Mouse (Mus musculus) cerebellum, postnatal 14 days (tissue): ENCODE measurements around the gene Jak1.

Experiments used
- DNase-seq, 2 experiments: peaks; one replicate each; pipeline ENCODE4 v3.0.0; 2021; ENCODE audit warnings: mixed read lengths in 2 of 2

Gene Jak1

GRCm38 (mm10) chr4:101264741-101265513 is at the start of gene Jak1:
TSS of gene Jak1 (minus strand) at chr4:101265282.
- peak; percentile 96 to 98 for DNase-seq

GRCm38 (mm10) chr4:101312055-101312454 is 47.0 kb upstream of the Jak1 start:
- DNase-seq, result no peak

- no peak for DNase-seq
Measured at GRCm38 (mm10) chr4:101308166-101308565, 43.1 kb upstream of the Jak1 start.

- DNase-seq, result no peak
Measured at GRCm38 (mm10) chr4:101307286-101307685, 42.2 kb upstream of the Jak1 start.

- no peak for DNase-seq
Measured at GRCm38 (mm10) chr4:101306132-101306915, 41.2 kb upstream of the Jak1 start.

- DNase-seq, result no peak
Measured at GRCm38 (mm10) chr4:101305126-101305525, 40.0 kb upstream of the Jak1 start.

GRCm38 (mm10) chr4:101304114-101304513 is 39.0 kb upstream of the Jak1 start:
- no peak for DNase-seq

- DNase-seq, result no peak
Measured at GRCm38 (mm10) chr4:101300392-101300910, 35.4 kb upstream of the Jak1 start.

- no peak for DNase-seq
Measured at GRCm38 (mm10) chr4:101298311-101298990, 33.4 kb upstream of the Jak1 start.

- DNase-seq, result no peak
Measured at GRCm38 (mm10) chr4:101296836-101297235, 31.8 kb upstream of the Jak1 start.

- no peak for DNase-seq
Measured at GRCm38 (mm10) chr4:101295788-101296187, 30.7 kb upstream of the Jak1 start.

GRCm38 (mm10) chr4:101293661-101294060 is 28.6 kb upstream of the Jak1 start:
- DNase-seq, result no peak

GRCm38 (mm10) chr4:101292736-101293541 is 27.9 kb upstream of the Jak1 start:
- peak; percentile 16 to 20 for DNase-seq

- peak; percentile 71 to 75 for DNase-seq
Measured at GRCm38 (mm10) chr4:101292028-101292735, 27.1 kb upstream of the Jak1 start.

GRCm38 (mm10) chr4:101288292-101288691 is 23.2 kb upstream of the Jak1 start:
- no peak for DNase-seq

- DNase-seq, result no peak
Measured at GRCm38 (mm10) chr4:101286562-101286961, 21.5 kb upstream of the Jak1 start.

GRCm38 (mm10) chr4:101285906-101286432 is 20.9 kb upstream of the Jak1 start:
- DNase-seq, result no peak

GRCm38 (mm10) chr4:101283938-101284337 is 18.9 kb upstream of the Jak1 start:
- DNase-seq, result no peak

GRCm38 (mm10) chr4:101282237-101282636 is 17.2 kb upstream of the Jak1 start:
- no peak for DNase-seq

- DNase-seq, result no peak
Measured at GRCm38 (mm10) chr4:101280119-101280518, 15.0 kb upstream of the Jak1 start.

- no peak for DNase-seq
Measured at GRCm38 (mm10) chr4:101276456-101277070, 11.5 kb upstream of the Jak1 start.
